Mouse (Mus musculus): ENCODE results near the gene Ercc5. TPM values are rescaled to one million over a fixed set of nuclear protein-coding genes. Genes with fewer than 3 reads are reported as not detected.

Gene Ercc5
- total RNA-seq, 1 experiment, result 20.6 TPM

- peaks cover 22% of the 10 kb centered on the region for H3K36me3 ChIP-seq (ENCODE audit: control insufficient read depth, insufficient read depth, low read length, poor library complexity, severe bottlenecking)
- TF ChIP-seq ZNF384 (IDR thresholded peaks at IDR 0.05; ENCODE audit: low read depth, low read length) (no peak), ZC3H11A (IDR thresholded peaks at IDR 0.05; ENCODE audit: borderline replicate concordance, low read depth, low read length) (no peak), HCFC1 (IDR thresholded peaks at IDR 0.05; ENCODE audit: borderline replicate concordance, insufficient read depth, low read length) (no peak), CHD2 (IDR thresholded peaks at IDR 0.05; ENCODE audit: low read depth, low read length) (no peak), MAFK (IDR thresholded peaks at IDR 0.05; ENCODE audit: insufficient read depth, low read depth, low read length) (no peak)
These were observed 14.8 kb downstream of the Ercc5 start for GRCm38 (mm10) chr1:44162389-44162788.

GRCm38 (mm10) chr1:44167859-44168383, 20.4 kb downstream of the Ercc5 start:
- no peaks in the 10 kb centered on the region for H3K4me1 ChIP-seq (ENCODE audit: control insufficient read depth in 2 of 2, insufficient read depth in 2 of 2, low read length in 2 of 2, poor library complexity in 1 of 2)
- TF ChIP-seq ZNF384 (IDR thresholded peaks at IDR 0.05; ENCODE audit: low read depth, low read length) (peak; percentile 92), MAFK (IDR thresholded peaks at IDR 0.05; ENCODE audit: insufficient read depth, low read depth, low read length) (no peak)
- peak; percentile 19 for DNase-seq (ENCODE audit: low read depth, low spot score)
- H3K9ac ChIP-seq (ENCODE audit: insufficient read depth, low read depth, low read length, poor library complexity, severe bottlenecking), result no peak overlapping the region
- H3K36me3 ChIP-seq (ENCODE audit: control insufficient read depth, insufficient read depth, low read length, poor library complexity, severe bottlenecking), result peaks cover 12% of the 10 kb centered on the region
- no peak overlapping the region for H3K27ac ChIP-seq (ENCODE audit: insufficient read depth, low read depth, low read length, poor library complexity, severe bottlenecking)
- in situ Hi-C loops (cut with MboI; ENCODE audit: low sequenced_read_pairs in 2 of 2, unreplicated experiment in 2 of 2), result no loop called here
- H3K9me3 ChIP-seq (ENCODE audit: control insufficient read depth, insufficient read depth, low read depth, low read length), result no peaks in the 10 kb centered on the region
- H3K4me3 ChIP-seq (ENCODE audit: insufficient read depth in 1 of 2, low read depth in 1 of 2, low read length in 2 of 2, poor library complexity in 1 of 2, severe bottlenecking in 1 of 2), result no peak overlapping the region

More at GRCm38 (mm10) chr1:44162389-44162788, 14.8 kb downstream of the Ercc5 start:
- Histone ChIP-seq H3K9me3 (ENCODE audit: control insufficient read depth, insufficient read depth, low read depth, low read length) (no peaks in the 10 kb centered on the region), H3K4me3 (ENCODE audit: insufficient read depth in 1 of 2, low read depth in 1 of 2, low read length in 2 of 2, poor library complexity in 1 of 2, severe bottlenecking in 1 of 2) (no peak overlapping the region), H3K27ac (ENCODE audit: insufficient read depth, low read depth, low read length, poor library complexity, severe bottlenecking) (no peak overlapping the region), H3K9ac (ENCODE audit: insufficient read depth, low read depth, low read length, poor library complexity, severe bottlenecking) (no peak overlapping the region), H3K4me1 (ENCODE audit: control insufficient read depth in 2 of 2, insufficient read depth in 2 of 2, low read length in 2 of 2, poor library complexity in 1 of 2) (no peaks in the 10 kb centered on the region)
- in situ Hi-C loops (cut with MboI; ENCODE audit: low sequenced_read_pairs in 2 of 2, unreplicated experiment in 2 of 2), result no loop called here
- no peak for DNase-seq (ENCODE audit: low read depth, low spot score)

DNA sequence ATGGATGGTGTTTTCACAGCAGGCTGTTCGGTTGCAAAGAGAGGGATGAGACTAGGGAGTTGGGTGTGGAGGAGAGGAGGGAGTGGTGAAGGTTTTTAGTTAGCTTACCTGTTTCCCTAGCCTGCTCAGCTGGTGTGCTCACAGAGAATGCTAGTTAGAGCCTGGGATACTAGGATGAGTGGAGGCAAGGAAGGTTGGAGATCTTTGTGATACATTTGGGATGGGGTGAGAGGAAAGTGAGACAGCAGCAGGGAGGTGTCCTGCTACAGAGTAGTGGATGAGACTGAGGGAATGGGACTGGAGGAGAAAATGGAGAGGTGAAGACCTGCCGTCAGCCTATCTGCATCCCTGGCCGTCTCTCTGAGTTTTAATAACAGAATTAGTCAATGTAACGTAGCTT, 25.1 kb downstream of the Ercc5 start:
- no peaks in the 10 kb centered on the region; the same call in 1 of the 2 replicates for H3K36me3 ChIP-seq (ENCODE audit: control insufficient read depth, insufficient read depth, low read length, poor library complexity, severe bottlenecking)
- no peaks in the 10 kb centered on the region for H3K4me1 ChIP-seq (ENCODE audit: control insufficient read depth in 2 of 2, insufficient read depth in 2 of 2, low read length in 2 of 2, poor library complexity in 1 of 2)
- no peak for TF ChIP-seq CHD2 (IDR thresholded peaks at IDR 0.05; ENCODE audit: low read depth, low read length)
- no peak for TF ChIP-seq HCFC1 (IDR thresholded peaks at IDR 0.05; ENCODE audit: borderline replicate concordance, insufficient read depth, low read length)
- no peak for TF ChIP-seq ZC3H11A (IDR thresholded peaks at IDR 0.05; ENCODE audit: borderline replicate concordance, low read depth, low read length)
- TF ChIP-seq ZNF384 (IDR thresholded peaks at IDR 0.05; ENCODE audit: low read depth, low read length), result no peak
- TF ChIP-seq MAFK (IDR thresholded peaks at IDR 0.05; ENCODE audit: insufficient read depth, low read depth, low read length), result no peak
- in situ Hi-C loops (cut with MboI; ENCODE audit: low sequenced_read_pairs in 2 of 2, unreplicated experiment in 2 of 2), result no loop called here
- H3K9ac ChIP-seq (ENCODE audit: insufficient read depth, low read depth, low read length, poor library complexity, severe bottlenecking), result no peak overlapping the region
- H3K4me3 ChIP-seq (ENCODE audit: insufficient read depth in 1 of 2, low read depth in 1 of 2, low read length in 2 of 2, poor library complexity in 1 of 2, severe bottlenecking in 1 of 2), result no peak overlapping the region
- DNase-seq (ENCODE audit: low read depth, low spot score), result no peak
- no peak overlapping the region for H3K27ac ChIP-seq (ENCODE audit: insufficient read depth, low read depth, low read length, poor library complexity, severe bottlenecking)
- no peaks in the 10 kb centered on the region for H3K9me3 ChIP-seq (ENCODE audit: control insufficient read depth, insufficient read depth, low read depth, low read length)

DNA sequence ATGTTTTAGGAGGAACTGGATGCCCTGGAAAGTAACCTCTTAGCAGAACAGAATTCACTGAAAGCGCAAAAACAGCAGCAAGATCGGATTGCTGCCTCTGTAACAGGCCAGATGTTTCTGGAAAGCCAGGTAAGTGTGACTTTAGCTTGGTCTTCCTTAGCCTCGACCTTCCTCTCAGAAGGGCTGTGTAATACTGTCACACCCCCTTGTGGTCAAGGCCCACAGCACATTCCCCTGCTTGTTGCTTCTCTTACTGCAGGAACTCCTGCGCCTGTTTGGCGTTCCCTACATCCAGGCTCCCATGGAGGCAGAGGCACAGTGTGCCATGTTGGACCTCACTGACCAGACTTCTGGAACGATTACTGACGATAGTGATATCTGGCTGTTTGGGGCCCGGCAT, 26.4 kb downstream of the Ercc5 start:
- Histone ChIP-seq H3K36me3 (ENCODE audit: control insufficient read depth, insufficient read depth, low read length, poor library complexity, severe bottlenecking) (no peaks in the 10 kb centered on the region; the same call in 1 of the 2 replicates), H3K4me3 (ENCODE audit: insufficient read depth in 1 of 2, low read depth in 1 of 2, low read length in 2 of 2, poor library complexity in 1 of 2, severe bottlenecking in 1 of 2) (no peak overlapping the region), H3K4me1 (ENCODE audit: control insufficient read depth in 2 of 2, insufficient read depth in 2 of 2, low read length in 2 of 2, poor library complexity in 1 of 2) (no peaks in the 10 kb centered on the region), H3K27ac (ENCODE audit: insufficient read depth, low read depth, low read length, poor library complexity, severe bottlenecking) (no peak overlapping the region), H3K9ac (ENCODE audit: insufficient read depth, low read depth, low read length, poor library complexity, severe bottlenecking) (no peak overlapping the region), H3K9me3 (ENCODE audit: control insufficient read depth, insufficient read depth, low read depth, low read length) (no peaks in the 10 kb centered on the region)
- TF ChIP-seq MAFK (IDR thresholded peaks at IDR 0.05; ENCODE audit: insufficient read depth, low read depth, low read length) (no peak), HCFC1 (IDR thresholded peaks at IDR 0.05; ENCODE audit: borderline replicate concordance, insufficient read depth, low read length) (no peak), CHD2 (IDR thresholded peaks at IDR 0.05; ENCODE audit: low read depth, low read length) (no peak)
- DNase-seq (ENCODE audit: low read depth, low spot score), result peak; percentile 22
- in situ Hi-C loops (cut with MboI; ENCODE audit: low sequenced_read_pairs in 2 of 2, unreplicated experiment in 2 of 2), result no loop called here

DNA sequence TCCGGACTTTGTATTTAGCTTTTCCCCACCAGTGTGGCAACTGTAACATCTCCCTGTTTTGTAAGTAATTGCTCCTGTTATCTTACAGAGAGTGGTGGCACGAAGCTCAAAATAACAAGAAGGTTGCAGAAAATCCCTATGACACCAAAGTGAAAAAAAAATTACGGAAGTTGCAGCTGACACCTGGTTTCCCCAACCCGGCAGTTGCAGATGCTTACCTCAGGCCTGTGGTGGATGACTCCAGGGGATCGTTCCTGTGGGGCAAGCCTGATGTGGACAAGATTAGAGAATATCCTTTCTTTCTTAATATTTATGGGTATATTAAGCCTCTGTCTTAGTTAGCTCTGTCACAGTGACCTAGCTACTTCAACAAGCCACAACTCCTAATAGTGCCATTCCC, 30.5 kb downstream of the Ercc5 start:
- no peaks in the 10 kb centered on the region for H3K4me1 ChIP-seq (ENCODE audit: control insufficient read depth in 2 of 2, insufficient read depth in 2 of 2, low read length in 2 of 2, poor library complexity in 1 of 2)
- H3K9me3 ChIP-seq (ENCODE audit: control insufficient read depth, insufficient read depth, low read depth, low read length), result no peaks in the 10 kb centered on the region
- TF ChIP-seq HCFC1 (IDR thresholded peaks at IDR 0.05; ENCODE audit: borderline replicate concordance, insufficient read depth, low read length) (no peak), CHD2 (IDR thresholded peaks at IDR 0.05; ENCODE audit: low read depth, low read length) (no peak), ZNF384 (IDR thresholded peaks at IDR 0.05; ENCODE audit: low read depth, low read length) (no peak), MAFK (IDR thresholded peaks at IDR 0.05; ENCODE audit: insufficient read depth, low read depth, low read length) (no peak), ZC3H11A (IDR thresholded peaks at IDR 0.05; ENCODE audit: borderline replicate concordance, low read depth, low read length) (no peak)
- H3K27ac ChIP-seq (ENCODE audit: insufficient read depth, low read depth, low read length, poor library complexity, severe bottlenecking), result no peak overlapping the region
- DNase-seq (ENCODE audit: low read depth, low spot score), result no peak
- peaks cover 2% of the 10 kb centered on the region for H3K36me3 ChIP-seq (ENCODE audit: control insufficient read depth, insufficient read depth, low read length, poor library complexity, severe bottlenecking)
- in situ Hi-C loops (cut with MboI; ENCODE audit: low sequenced_read_pairs in 2 of 2, unreplicated experiment in 2 of 2), result no loop called here
- no peak overlapping the region for H3K4me3 ChIP-seq (ENCODE audit: insufficient read depth in 1 of 2, low read depth in 1 of 2, low read length in 2 of 2, poor library complexity in 1 of 2, severe bottlenecking in 1 of 2)
- no peak overlapping the region for H3K9ac ChIP-seq (ENCODE audit: insufficient read depth, low read depth, low read length, poor library complexity, severe bottlenecking)
